Mouse (Mus musculus) ES-Bruce4 (cell line): ENCODE data around the gene Schip1.

Experiments used
- CTCF ChIP-seq: IDR thresholded peaks from one replicate; pipeline ENCODE4 v1.8.1; 2011; ENCODE audit warnings: low read depth, low read length
- EP300 ChIP-seq: IDR thresholded peaks from 2 replicates; pipeline ENCODE4 v1.6.1; 2011; ENCODE audit warnings: low read depth, low read length; ENCODE audit not compliant: insufficient read depth

DNA sequence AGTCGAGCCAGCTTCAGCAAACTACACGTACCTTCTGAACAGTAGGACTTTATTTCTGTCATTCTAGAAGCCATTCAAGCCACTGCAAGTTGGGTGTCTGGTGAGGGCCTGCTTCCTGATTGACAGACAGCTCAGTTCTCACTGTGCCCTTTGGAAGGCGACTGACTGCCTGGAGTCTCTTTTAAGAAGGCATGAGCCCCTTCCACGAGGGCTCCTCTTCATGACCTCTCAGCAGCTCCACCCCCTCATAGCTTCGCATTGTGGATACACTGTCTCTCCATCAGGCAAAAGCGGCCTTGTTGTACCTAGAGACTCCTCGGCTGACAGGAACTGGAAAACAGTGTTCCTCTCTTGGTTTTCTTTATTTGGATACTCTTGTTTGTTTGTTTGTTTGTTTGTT, 504.1 kb downstream of the Schip1 start:
- no peak for TF ChIP-seq EP300
- no peak for TF ChIP-seq CTCF
